Mouse (Mus musculus): Measurements from ENCODE around the gene Snx25.

Snx25 gene

DNA sequence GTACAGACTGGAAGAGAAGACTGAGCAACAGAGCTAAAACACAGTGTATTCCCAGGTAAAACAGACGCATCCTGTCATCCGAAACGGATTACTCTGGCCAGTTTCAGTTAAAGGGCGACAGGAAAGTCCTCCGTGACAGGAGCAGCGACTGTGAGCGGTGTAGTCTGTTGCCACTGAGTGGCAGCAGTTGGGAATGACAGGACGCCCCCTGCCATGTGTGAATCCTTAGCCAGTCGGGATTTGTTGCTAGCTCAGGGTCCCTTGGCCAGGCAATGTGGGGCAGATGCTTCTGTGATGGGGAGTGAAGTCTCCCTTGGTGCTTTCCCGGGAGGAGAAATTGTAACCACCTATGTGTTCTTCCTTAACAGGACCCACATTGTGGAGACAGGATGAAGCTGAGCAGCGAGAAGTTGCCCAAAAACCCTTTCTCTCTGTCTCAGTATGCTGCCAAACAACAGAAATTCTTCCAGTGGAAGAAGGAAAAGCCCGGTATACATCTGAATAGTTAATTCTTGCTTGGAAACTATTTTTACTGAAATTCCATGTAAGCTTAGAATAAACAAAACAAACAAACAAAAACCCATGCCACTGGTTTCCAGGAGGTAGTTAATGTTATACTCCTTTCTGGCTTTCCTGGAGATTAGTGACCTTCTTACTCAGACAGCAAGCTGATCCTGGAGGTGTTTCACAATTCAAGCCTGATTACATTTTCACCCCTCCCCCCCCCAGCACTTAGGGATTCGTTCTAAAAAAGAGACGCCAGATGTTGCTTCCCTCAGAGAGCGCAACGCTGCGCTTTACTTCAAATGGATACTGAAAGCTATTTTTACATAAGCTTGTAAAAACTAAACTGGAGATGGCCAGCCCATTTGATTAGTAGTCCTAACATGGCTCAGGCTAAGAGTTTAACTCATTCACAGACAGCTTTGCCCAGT, 140.9 kb downstream of the Snx25 start:
- peak; percentile 68 for DNase-seq (ENCODE audit: low spot score)

DNA sequence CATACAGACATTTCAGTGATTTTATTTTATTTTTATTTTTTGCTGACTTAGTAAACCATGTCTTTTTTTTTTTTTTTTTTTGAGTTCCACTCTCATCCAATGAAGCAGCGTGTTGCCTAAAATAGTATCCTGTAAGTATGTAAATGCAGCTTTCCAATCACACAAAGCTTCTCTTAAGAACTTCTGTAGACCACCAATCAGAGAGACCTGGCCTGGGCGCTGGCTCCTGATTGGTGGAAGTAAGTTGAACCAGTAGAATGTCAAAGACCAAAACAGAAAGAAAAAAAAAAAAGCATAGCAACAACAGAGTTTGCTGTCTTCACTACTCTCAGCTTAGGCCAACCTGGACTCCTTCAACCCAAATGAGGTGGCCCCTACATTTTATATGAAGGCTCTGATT, 141.7 kb downstream of the Snx25 start:
- DNase-seq (ENCODE audit: low spot score): no peak

DNA sequence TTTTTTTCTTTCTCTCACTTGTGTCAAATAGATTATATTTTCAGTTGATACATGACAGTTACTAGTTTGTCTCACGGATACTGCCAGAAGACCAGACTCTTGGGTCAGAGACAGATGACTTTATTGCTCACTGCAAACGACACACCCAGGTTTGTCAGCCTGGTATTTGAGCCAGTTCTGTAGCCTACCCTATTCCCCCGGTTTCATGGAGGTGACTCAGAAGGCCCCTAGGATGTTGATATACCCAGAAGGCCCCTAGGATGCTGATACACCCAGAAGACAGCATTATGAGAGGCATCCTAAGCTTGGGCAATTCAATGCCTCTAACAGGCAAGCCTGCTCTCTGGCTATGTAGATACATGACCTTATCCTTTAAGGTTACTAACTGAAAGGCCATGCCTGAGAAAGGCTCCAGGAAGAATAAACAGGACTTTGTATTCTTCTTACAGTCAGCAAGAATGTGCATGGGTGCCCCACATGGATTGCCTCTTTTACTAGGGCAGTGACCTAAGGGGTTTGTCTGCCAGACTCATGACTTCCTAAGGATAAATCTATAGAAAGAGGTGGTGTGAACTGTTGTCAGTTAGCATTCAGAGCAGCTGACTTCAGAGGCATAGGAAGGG, 144.8 kb downstream of the Snx25 start:
- no peak for DNase-seq (ENCODE audit: low spot score)

DNA sequence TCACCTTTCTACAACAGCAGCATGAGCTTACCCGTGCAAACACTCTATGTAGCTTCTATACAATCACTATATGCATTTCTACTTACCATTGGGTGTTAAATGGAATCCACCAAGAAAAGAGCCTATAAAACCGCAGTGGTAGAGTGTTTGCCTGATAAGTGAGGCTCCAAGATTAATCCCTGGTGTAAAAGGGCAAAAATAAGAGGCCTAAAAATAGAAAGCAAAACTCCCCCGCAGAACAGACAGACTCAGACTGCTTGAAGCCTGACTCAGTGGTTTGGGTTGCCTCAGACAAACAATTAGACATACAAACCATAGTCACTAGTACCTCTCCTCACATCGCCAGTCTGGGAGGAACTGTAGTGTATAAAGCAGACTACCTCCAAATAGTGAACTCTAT, 146.4 kb downstream of the Snx25 start, which contains the start of gene Ankrd37:
Gene Ankrd37, minus strand, starts transcription at position 112 of the 400 bp plus-strand sequence.
- no peak for DNase-seq (ENCODE audit: low spot score)

DNA sequence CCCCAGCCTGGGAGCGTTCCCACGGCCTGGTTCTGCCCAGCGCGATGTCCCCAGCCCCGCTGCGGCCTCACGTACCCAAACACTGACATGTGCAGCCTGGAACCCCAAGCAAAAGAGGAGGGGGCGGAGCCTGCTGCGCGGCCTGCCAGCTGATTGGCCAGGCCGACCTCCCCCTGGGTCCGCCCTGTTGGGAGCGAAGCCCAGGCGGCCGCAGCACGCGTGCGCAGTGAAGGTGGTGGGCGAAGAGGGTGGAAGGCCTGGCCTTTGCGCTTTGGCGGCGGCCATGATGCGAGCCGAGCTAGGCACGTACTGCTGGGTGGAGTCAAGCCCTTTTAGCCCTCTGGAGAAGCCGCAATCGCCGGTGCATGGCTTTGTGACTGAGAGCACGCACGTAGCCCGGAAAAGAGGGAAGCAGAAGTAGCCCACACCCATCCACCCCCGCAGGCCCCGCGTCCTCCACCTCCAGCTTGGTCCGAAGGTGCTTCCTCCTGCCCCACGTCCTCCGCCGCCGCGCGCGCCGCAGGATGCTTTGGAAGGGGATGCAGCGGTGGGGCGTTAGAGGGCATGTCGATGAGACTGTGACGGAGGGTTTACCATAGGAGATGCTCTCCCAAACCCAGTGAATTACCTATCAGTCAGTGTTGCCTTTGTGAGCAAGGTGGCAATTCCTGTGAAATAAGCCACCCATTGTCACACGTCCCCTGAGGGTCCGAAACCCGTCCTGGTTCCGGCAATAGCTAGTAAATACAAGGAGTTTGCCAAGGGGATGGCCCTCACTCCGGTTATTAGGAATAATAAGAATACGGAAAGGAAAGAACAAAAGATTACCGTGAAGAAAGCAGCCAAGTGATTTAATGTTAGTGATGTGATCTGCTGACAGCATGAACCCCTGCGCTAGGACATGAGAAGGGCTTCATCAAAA, 151.9 kb downstream of the Snx25 start:
- DNase-seq (ENCODE audit: low spot score): peak; percentile 99

DNA sequence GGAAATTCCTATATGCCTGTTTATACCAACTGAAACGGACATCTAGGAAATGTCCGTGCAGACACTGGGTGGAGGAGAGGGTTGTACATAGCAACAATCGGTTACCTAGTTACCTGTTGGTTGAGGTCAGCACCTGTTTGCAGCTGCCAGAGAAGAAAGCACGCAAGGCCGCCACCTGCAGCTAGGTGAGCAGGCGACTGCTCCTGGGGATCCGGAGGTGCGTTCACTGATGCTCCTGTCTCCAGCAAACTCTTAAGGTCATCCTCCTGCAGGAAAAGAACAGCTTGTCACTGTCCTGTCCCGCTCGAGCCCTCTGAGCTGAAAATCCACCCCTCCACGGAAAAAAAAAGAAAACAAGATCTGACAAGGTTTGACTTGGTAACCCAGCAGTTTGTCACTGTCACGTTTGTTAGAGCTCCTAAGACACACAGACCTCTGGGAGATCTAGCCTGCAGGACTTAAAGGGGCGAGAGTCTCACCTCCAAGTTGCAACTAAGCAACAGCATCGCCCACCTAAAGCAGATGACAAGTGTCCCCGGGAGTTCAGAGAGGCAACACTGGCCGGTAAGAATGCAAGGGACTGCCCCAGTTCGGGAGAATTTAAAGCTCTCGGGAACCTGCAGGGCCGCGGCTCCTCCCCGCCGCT, 152.7 kb downstream of the Snx25 start, which contains the start of gene Lrp2bp:
Gene Lrp2bp, plus strand, starts transcription at position 166 of the 646 bp plus-strand sequence.
- DNase-seq (ENCODE audit: low spot score): no peak

DNA sequence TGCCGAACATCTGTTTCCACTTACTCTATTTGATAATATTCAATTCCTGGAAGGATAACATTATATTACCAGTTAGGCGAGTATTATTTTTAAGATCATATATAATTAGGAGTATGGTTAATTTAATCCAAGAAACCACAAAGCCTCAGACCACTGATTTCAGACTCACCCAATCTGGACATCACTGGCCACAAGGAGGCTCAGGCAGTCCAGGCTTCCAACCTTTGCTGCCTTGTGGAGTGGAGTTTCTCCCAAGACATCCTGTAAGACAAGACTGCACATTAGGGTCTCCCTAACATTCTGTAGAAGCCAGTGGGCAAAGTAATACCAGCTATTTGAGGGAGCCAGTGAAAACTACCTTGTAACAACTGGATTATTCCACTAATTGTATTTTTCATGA, 153.7 kb downstream of the Snx25 start:
- DNase-seq (ENCODE audit: low spot score): no peak

DNA sequence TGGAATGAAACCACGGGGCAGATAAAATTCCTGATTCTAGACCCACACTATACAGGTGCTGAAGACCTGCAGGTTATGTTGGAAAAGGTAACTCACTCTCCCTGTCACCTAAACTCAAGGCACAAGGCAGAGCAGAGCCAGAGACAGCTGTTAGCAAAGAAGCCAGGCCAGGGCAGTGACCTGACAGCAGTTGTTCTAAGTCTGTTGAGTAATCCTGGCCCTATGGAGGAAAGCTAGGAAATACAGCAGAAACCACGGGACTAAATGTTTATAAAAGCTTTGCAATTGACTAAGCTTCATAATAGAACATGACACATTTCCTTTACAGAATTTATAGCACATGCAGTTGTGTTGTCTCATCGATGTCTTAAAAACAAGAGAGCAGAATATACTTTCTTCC, 156.4 kb downstream of the Snx25 start:
- DNase-seq (ENCODE audit: low spot score): no peak

DNA sequence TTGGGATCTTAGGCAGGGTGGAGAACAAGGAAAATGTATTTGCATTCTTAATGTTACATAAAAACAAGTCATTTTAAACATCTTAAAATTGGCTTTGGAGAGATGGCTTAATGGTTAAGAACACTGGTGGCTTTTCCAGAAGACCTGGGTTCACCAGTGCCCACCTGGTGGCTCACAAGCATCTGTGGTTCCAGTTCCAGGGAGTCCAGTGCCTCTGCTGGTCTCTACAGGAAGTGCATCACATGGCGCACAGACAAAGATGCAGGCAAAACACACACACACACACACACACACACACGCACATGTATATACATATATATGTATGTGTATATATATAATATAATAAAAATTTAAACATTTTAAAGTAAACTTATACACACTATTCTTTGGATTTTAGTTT, 157.8 kb downstream of the Snx25 start:
- no peak for DNase-seq (ENCODE audit: low spot score)

DNA sequence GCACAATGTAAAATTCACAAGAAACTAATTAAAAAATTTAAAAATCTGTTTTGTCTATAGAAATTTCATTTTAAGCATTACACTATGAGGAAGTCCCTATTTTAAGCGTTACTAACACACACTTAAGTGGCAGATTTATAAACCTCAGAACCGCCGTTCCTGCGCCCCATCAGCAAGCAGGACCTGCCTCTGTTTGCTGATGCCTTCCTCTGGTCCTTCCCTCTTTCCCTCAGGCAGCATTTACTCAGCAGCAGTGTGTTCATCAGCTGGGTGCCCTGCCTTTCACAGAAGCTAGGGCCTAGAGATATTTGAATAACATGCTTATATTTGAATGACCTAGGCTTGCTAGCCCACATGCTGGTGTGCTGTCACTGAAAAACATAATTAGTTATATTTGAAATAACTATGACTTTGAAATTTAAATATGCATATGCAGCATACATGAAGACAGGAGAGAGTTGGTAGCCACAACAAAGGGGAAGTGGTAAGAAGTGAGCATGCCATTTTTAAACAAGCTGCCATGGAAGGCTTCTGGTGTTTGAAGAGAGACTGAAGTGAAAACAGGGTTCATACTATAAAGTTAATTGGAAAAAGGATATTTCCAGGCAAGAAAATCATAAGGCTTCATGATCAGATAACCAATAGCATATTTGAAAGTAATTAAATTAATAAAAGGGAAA, 161.2 kb downstream of the Snx25 start:
- DNase-seq (ENCODE audit: low spot score): no peak

DNA sequence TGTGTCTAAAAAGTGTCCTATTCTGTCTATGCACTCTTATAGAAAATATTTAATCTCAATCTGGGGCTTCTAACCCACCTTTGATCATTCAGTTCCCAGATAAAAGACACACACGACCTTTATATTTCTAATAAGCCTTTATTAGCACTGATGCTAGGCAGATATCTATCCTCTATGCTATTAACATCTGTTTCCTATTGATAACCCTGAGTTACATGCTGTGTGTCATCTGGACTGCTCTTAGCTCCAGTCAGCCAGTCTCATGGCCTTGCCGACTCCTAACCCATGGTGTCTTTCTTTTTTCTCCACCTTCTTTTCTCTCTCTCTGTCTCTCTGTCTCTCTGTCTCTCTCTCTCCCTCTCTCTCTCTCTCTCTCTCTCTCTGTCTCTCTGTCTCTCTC, 163.8 kb downstream of the Snx25 start:
- DNase-seq (ENCODE audit: low spot score): no peak

DNA sequence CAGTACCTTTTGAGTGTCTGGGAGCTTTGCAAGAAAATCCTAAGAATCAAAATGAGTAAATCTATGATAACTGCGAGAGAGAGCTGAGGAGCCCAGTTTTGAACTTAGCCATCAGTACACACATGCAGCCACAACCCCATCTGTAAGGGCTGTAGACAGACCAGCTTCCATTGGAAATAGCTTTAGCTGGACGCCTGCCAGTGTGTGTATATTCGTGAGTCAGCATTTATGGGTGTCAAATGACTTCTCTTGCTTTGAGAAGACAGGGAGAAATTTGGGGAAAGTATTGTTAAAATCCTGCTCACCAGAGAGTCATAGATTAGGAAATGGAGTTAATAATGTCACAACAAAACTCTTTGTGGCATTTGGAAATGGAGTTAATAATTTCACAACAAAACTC, 165.3 kb downstream of the Snx25 start:
- no peak for DNase-seq (ENCODE audit: low spot score)
